Mouse (Mus musculus) stomach, postnatal 0 days (tissue): ENCODE results near the gene Pgap2.

Experiments used
- CTCF ChIP-seq: IDR thresholded peaks from 2 replicates; pipeline ENCODE4 v1.5.1; 2016; ENCODE audit warnings: antibody characterized with exemption, low read depth, mild to moderate bottlenecking, moderate library complexity
- EP300 ChIP-seq: optimal IDR thresholded peaks from 2 replicates; pipeline ENCODE3; 2016; ENCODE audit warnings: antibody characterized with exemption

- TF ChIP-seq CTCF (no peak), EP300 (no peak)
Measured at GRCm38 (mm10) chr7:102200996-102201785, 8.8 kb upstream of the Pgap2 start.
